Mouse (Mus musculus) mouse trophoblast stem cell (cell line): ENCODE data around the gene Tpmt.

Experiments used
- in situ Hi-C, 2 experiments: fragments of 300-500 bp; cut with MseI, MboI; formaldehyde crosslinking; loops; 2 replicates in 1 of 2; 3 replicates in 1 of 2; pipeline ENCODE4 v1.15.1; 2025

Gene Tpmt

DNA sequence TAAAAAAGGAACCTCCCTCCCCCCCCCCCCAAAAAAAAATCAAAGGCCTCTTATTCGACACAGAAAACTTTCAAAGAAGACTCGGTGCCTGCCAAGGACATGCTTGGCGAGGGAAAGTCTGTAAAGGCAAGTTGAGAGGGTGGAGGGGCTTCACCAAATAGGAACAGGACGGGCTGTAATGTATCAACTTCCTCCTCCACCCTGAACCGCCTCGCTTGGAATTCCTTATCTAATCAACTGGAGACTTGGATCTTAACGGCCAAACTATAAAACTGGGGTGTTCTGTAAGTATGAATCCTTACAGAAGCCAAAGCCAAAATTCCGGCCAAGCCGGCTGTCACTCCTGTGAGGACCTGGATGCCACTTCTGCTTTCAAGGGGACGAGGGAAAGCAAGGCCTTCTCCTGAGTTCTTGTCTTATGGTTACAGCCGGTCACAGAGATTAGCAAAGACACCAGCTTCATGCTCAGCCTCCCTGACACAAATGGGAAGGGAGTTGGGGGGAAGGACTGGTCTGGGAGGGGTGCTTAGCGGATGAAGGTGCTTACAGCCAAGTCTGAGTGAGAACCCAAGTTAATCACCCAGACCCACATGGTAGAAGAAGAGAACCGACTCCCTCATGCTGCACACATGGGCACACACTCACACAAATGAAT, 64.6 kb downstream of the Tpmt start:
- in situ Hi-C loops, result no loop called here

GRCm38 (mm10) chr13:46976532-46976931, 68.0 kb downstream of the Tpmt start:
- in situ Hi-C loops, result no loop called here

GRCm38 (mm10) chr13:46975930-46976329, 68.6 kb downstream of the Tpmt start:
- in situ Hi-C loops, result no loop called here

DNA sequence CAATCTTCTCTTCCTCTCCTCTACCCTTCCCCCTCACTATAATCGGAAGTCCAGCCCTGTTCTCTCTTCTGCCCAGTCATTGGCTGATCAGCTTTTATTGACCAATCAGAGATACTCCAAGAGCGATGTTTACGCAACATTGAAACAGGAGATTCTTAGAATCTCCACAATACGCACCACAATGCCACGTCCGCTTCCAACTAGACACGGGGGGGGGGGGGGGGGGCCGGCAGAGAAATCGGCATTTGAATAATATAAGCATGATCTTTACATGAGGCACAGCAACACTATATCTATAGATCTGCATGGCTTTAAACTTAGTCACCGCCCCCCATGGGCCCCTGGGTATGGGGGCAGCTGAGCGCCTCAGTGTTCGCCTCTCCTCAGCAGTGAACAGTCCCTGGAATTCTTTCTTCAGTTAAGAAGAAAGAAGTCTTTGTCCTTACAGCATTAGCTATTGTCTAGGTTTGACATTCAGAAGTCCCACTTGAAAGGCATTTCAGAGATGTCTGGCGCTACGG, 69.4 kb downstream of the Tpmt start:
- in situ Hi-C loops, result no loop called here
